Mouse (Mus musculus): ENCODE measurements around the gene 1700024G13Rik. TPM values are rescaled to one million over a fixed set of nuclear protein-coding genes. Genes with fewer than 3 reads are reported as not detected.
"Not testable (repeated sequence)": the region's sequence is repeated elsewhere in the genome, so short reads cannot be mapped to it uniquely, and the experiment has no call there.

The 1700024G13Rik gene
- polyA plus RNA-seq, 1 experiment from 2014 or later: 1.8 TPM

GRCm38 (mm10) chr14:32372510-32372909, 15.7 kb downstream of the 1700024G13Rik start:
- no peaks in the 10 kb centered on the region for H3K4me1 ChIP-seq (replicated peaks)

GRCm38 (mm10) chr14:32369756-32370155, 18.4 kb downstream of the 1700024G13Rik start:
- no peaks in the 10 kb centered on the region for H3K9me3 ChIP-seq
- H3K27me3 ChIP-seq: no peaks in the 10 kb centered on the region
- no peaks in the 10 kb centered on the region for H3K36me3 ChIP-seq
- no peak overlapping the region for H3K4me2 ChIP-seq
- H3K4me1 ChIP-seq (replicated peaks): no peaks in the 10 kb centered on the region
- H3K4me3 ChIP-seq: no peak overlapping the region
- H3K9ac ChIP-seq: no peak overlapping the region
- H3K27ac ChIP-seq: no peak overlapping the region
- no peak for ATAC-seq (ENCODE audit: low FRiP score)
- 80% methylated on average over 7 of the region's 7 CpGs for WGBS

More at GRCm38 (mm10) chr14:32372510-32372909, 15.7 kb downstream of the 1700024G13Rik start:
- H3K9ac ChIP-seq: no peak overlapping the region
- no peaks in the 10 kb centered on the region for H3K27me3 ChIP-seq
- ATAC-seq (ENCODE audit: low FRiP score): no peak
- no peak overlapping the region for H3K27ac ChIP-seq
- H3K9me3 ChIP-seq: no peaks in the 10 kb centered on the region
- H3K36me3 ChIP-seq: no peaks in the 10 kb centered on the region
- WGBS: 91% methylated on average over 2 of the region's 2 CpGs
- H3K4me2 ChIP-seq: no peak overlapping the region
- H3K4me3 ChIP-seq: no peak overlapping the region

GRCm38 (mm10) chr14:32364359-32364758, 23.8 kb downstream of the 1700024G13Rik start:
- no peak for ATAC-seq (ENCODE audit: low FRiP score)
- Histone ChIP-seq H3K27ac (no peak overlapping the region), H3K4me3 (no peak overlapping the region), H3K4me1 (replicated peaks) (no peaks in the 10 kb centered on the region), H3K27me3 (no peaks in the 10 kb centered on the region), H3K9me3 (peaks cover under 1% of the 10 kb centered on the region; the same call in 1 of the 2 replicates), H3K4me2 (no peak overlapping the region), H3K36me3 (no peaks in the 10 kb centered on the region), H3K9ac (no peak overlapping the region)
- WGBS: 56% methylated on average over 7 of the region's 7 CpGs

- H3K9ac ChIP-seq; H3K4me2 ChIP-seq; ATAC-seq (ENCODE audit: low FRiP score); H3K4me1 ChIP-seq (replicated peaks); H3K27ac ChIP-seq; H3K27me3 ChIP-seq; H3K4me3 ChIP-seq; H3K9me3 ChIP-seq: not testable (repeated sequence)
- peaks cover 22% of the 10 kb centered on the region for H3K36me3 ChIP-seq
- 33% methylated on average over 6 of the region's 6 CpGs for WGBS
Measured at GRCm38 (mm10) chr14:32351181-32351920, 36.8 kb downstream of the 1700024G13Rik start.

- no peak for ATAC-seq (ENCODE audit: low FRiP score)
- Histone ChIP-seq H3K27ac (no peak overlapping the region), H3K9me3 (no peaks in the 10 kb centered on the region), H3K4me2 (no peak overlapping the region), H3K36me3 (peaks cover 60% of the 10 kb centered on the region), H3K4me1 (replicated peaks) (no peaks in the 10 kb centered on the region), H3K4me3 (no peak overlapping the region), H3K9ac (no peak overlapping the region), H3K27me3 (no peaks in the 10 kb centered on the region)
- 95% methylated on average over 9 of the region's 9 CpGs for WGBS
Measured at GRCm38 (mm10) chr14:32347307-32347706, 40.9 kb downstream of the 1700024G13Rik start.

GRCm38 (mm10) chr14:32344694-32345093, 43.5 kb downstream of the 1700024G13Rik start:
- Histone ChIP-seq H3K9ac (no peak overlapping the region), H3K27ac (no peak overlapping the region), H3K9me3 (no peaks in the 10 kb centered on the region), H3K4me2 (no peak overlapping the region), H3K36me3 (peaks cover 86% of the 10 kb centered on the region), H3K4me3 (no peak overlapping the region), H3K4me1 (replicated peaks) (no peaks in the 10 kb centered on the region), H3K27me3 (no peaks in the 10 kb centered on the region)
- no peak for ATAC-seq (ENCODE audit: low FRiP score)
- WGBS: 85% methylated on average over 9 of the region's 10 CpGs

- no peaks in the 10 kb centered on the region for H3K4me1 ChIP-seq (replicated peaks)
- WGBS: 96% methylated on average over 7 of the region's 7 CpGs
- H3K9ac ChIP-seq: no peak overlapping the region
- H3K27me3 ChIP-seq: no peaks in the 10 kb centered on the region
- peaks cover 91% of the 10 kb centered on the region for H3K36me3 ChIP-seq
- H3K27ac ChIP-seq: no peak overlapping the region
- no peak for ATAC-seq (ENCODE audit: low FRiP score)
- no peak overlapping the region for H3K4me3 ChIP-seq
- H3K4me2 ChIP-seq: no peak overlapping the region
- no peaks in the 10 kb centered on the region for H3K9me3 ChIP-seq
Measured at GRCm38 (mm10) chr14:32344176-32344575, 44.0 kb downstream of the 1700024G13Rik start.

GRCm38 (mm10) chr14:32341823-32342222, 46.4 kb downstream of the 1700024G13Rik start:
- peaks cover 3% of the 10 kb centered on the region; the same call in 1 of the 2 replicates for H3K4me1 ChIP-seq (replicated peaks)
- no peak overlapping the region for H3K4me3 ChIP-seq
- no peaks in the 10 kb centered on the region for H3K27me3 ChIP-seq
- no peaks in the 10 kb centered on the region for H3K9me3 ChIP-seq
- WGBS: 98% methylated on average over 7 of the region's 7 CpGs
- no peak overlapping the region for H3K27ac ChIP-seq
- H3K4me2 ChIP-seq: no peak overlapping the region
- no peak for ATAC-seq (ENCODE audit: low FRiP score)
- H3K9ac ChIP-seq: no peak overlapping the region
- H3K36me3 ChIP-seq: peaks cover 95% of the 10 kb centered on the region

- no peak overlapping the region for H3K27ac ChIP-seq
- no peak overlapping the region for H3K4me3 ChIP-seq
- peaks cover 17% of the 10 kb centered on the region for H3K4me1 ChIP-seq (replicated peaks)
- H3K36me3 ChIP-seq: peaks cover 74% of the 10 kb centered on the region
- H3K9ac ChIP-seq: no peak overlapping the region
- ATAC-seq (ENCODE audit: low FRiP score): no peak
- no peak overlapping the region for H3K4me2 ChIP-seq
- WGBS: 79% methylated on average over 11 of the region's 11 CpGs
- no peaks in the 10 kb centered on the region for H3K27me3 ChIP-seq
- no peaks in the 10 kb centered on the region for H3K9me3 ChIP-seq
Measured at GRCm38 (mm10) chr14:32336547-32336946, 51.6 kb downstream of the 1700024G13Rik start.

GRCm38 (mm10) chr14:32336021-32336420, 52.2 kb downstream of the 1700024G13Rik start:
- ATAC-seq (ENCODE audit: low FRiP score): no peak
- Histone ChIP-seq H3K4me1 (replicated peaks) (peaks cover 17% of the 10 kb centered on the region), H3K4me3 (no peak overlapping the region), H3K27ac (no peak overlapping the region), H3K27me3 (no peaks in the 10 kb centered on the region), H3K36me3 (peaks cover 69% of the 10 kb centered on the region), H3K4me2 (no peak overlapping the region), H3K9ac (no peak overlapping the region), H3K9me3 (no peaks in the 10 kb centered on the region)
- WGBS: 83% methylated on average over 6 of the region's 6 CpGs

- Histone ChIP-seq H3K4me3 (no peak overlapping the region), H3K9ac (no peak overlapping the region), H3K27me3 (no peaks in the 10 kb centered on the region), H3K4me1 (replicated peaks) (peaks cover 26% of the 10 kb centered on the region), H3K4me2 (no peak overlapping the region), H3K9me3 (no peaks in the 10 kb centered on the region), H3K36me3 (peaks cover 37% of the 10 kb centered on the region), H3K27ac (no peak overlapping the region)
- ATAC-seq (ENCODE audit: low FRiP score): no peak
- WGBS: 75% methylated on average over 20 of the region's 20 CpGs
Measured at GRCm38 (mm10) chr14:32332515-32333445, 55.4 kb downstream of the 1700024G13Rik start.

- no peak overlapping the region for H3K4me2 ChIP-seq
- no peak for ATAC-seq (ENCODE audit: low FRiP score)
- no peak overlapping the region for H3K9ac ChIP-seq
- no peaks in the 10 kb centered on the region for H3K9me3 ChIP-seq
- H3K27me3 ChIP-seq: no peaks in the 10 kb centered on the region
- H3K36me3 ChIP-seq: no peaks in the 10 kb centered on the region; the same call in 1 of the 2 replicates
- H3K4me1 ChIP-seq (replicated peaks): peaks cover 31% of the 10 kb centered on the region
- no peak overlapping the region; the same call in 1 of the 2 replicates for H3K27ac ChIP-seq
- H3K4me3 ChIP-seq: no peak overlapping the region
- WGBS: 64% methylated on average over 9 of the region's 9 CpGs
Measured at GRCm38 (mm10) chr14:32327366-32327765, 60.8 kb downstream of the 1700024G13Rik start.

All from hindbrain, embryonic 13.5 days (tissue).